Mouse (Mus musculus) ES-E14 (cell line): ENCODE data around the gene Poc1a. TPM values are rescaled to one million over a fixed set of nuclear protein-coding genes. Genes with fewer than 3 reads are reported as not detected.

Source experiments
- DNase-seq: peaks from one replicate; pipeline ENCODE4 v3.0.0-alpha.2; 2013; ENCODE audit warnings: low read depth, low spot score
- H3K27ac ChIP-seq: 2 replicates; pipeline ENCODE4 v1.5.1; 2012; ENCODE audit warnings: low read depth, mild to moderate bottlenecking, low read length, moderate library complexity, mixed read lengths; ENCODE audit not compliant: poor library complexity, insufficient read depth, severe bottlenecking
- H3K36me3 ChIP-seq: 2 replicates; pipeline ENCODE4 v1.6.1; 2012; ENCODE audit warnings: mild to moderate bottlenecking, low read length, moderate library complexity, mixed read lengths; ENCODE audit not compliant: control insufficient read depth, poor library complexity, insufficient read depth, severe bottlenecking
- H3K4me1 ChIP-seq, 2 experiments: fragments of 150-350 bp in 1 of 2; sonication (generic) in 1 of 2; 2 replicates each; pipeline ENCODE4 v1.6.1; 2012; ENCODE audit warnings: low read length in 2 of 2, mild to moderate bottlenecking in 1 of 2, mixed read lengths in 1 of 2; ENCODE audit not compliant: control insufficient read depth in 2 of 2, insufficient read depth in 2 of 2, poor library complexity in 1 of 2
- H3K4me3 ChIP-seq, 2 experiments: fragments of 150-350 bp in 1 of 2; sonication (generic) in 1 of 2; 2 replicates each; pipeline ENCODE4 v1.5.1; 2012; ENCODE audit warnings: low read length in 2 of 2, low read depth in 1 of 2, mild to moderate bottlenecking in 1 of 2, mixed read lengths in 1 of 2; ENCODE audit not compliant: insufficient read depth in 1 of 2, poor library complexity in 1 of 2, severe bottlenecking in 1 of 2
- H3K9ac ChIP-seq: 2 replicates; pipeline ENCODE4 v1.6.1; 2012; ENCODE audit warnings: low read depth, mild to moderate bottlenecking, low read length, mixed read lengths; ENCODE audit not compliant: poor library complexity, insufficient read depth, severe bottlenecking
- H3K9me3 ChIP-seq: fragments of 150-350 bp; sonication (generic); 2 replicates; pipeline ENCODE4 v1.6.1; 2012; ENCODE audit warnings: low read depth, mild to moderate bottlenecking, low read length; ENCODE audit not compliant: control insufficient read depth, insufficient read depth
- CHD2 ChIP-seq: IDR thresholded peaks from 2 replicates; pipeline ENCODE4 v1.6.1; 2014; ENCODE audit warnings: mild to moderate bottlenecking, low read depth, low read length, inconsistent platforms
- HCFC1 ChIP-seq: IDR thresholded peaks from 2 replicates; pipeline ENCODE4 v1.6.1; 2012; ENCODE audit warnings: low read length, inconsistent platforms, borderline replicate concordance; ENCODE audit not compliant: insufficient read depth
- MAFK ChIP-seq: IDR thresholded peaks from 2 replicates; pipeline ENCODE4 v1.6.1; 2014; ENCODE audit warnings: mild to moderate bottlenecking, low read depth, low read length, inconsistent platforms; ENCODE audit not compliant: insufficient read depth
- ZC3H11A ChIP-seq: IDR thresholded peaks from 2 replicates; pipeline ENCODE4 v1.6.1; 2012; ENCODE audit warnings: low read depth, mild to moderate bottlenecking, inconsistent platforms, low read length, borderline replicate concordance
- ZNF384 ChIP-seq: IDR thresholded peaks from 2 replicates; pipeline ENCODE4 v1.6.1; 2012; ENCODE audit warnings: low read depth, low read length, inconsistent platforms
- in situ Hi-C, 2 experiments: fragments of 600-800 bp; cut with MboI; formaldehyde crosslinking; loops; one replicate each; pipeline ENCODE4 v1.15.1; 2025; ENCODE audit warnings: low sequenced_read_pairs in 2 of 2, inconsistent platforms in 1 of 2; ENCODE audit not compliant: unreplicated experiment in 2 of 2
- total RNA-seq: library from RNA; depleted of rRNA; stranded (reverse); fragments of 300-350 nt; gene quantifications from 2 replicates; pipeline ENCODE4 v1.2.3, GENCODE M21; 2012; rRNA removed

Gene Poc1a
- 19.3 and 21.2 TPM in 2 replicates for total RNA-seq

- H3K27ac ChIP-seq: no peak within 1 kb of the TSS; the same call in 1 of the 2 replicates
- TF ChIP-seq ZC3H11A (no peak), MAFK (0 out of 2 replicates have a peak, but pooled peaks have one; percentile 14), HCFC1 (peak; percentile 92), CHD2 (no peak)
- no peaks in the 10 kb centered on the region for H3K9me3 ChIP-seq
- peak within 1 kb of the TSS; percentile 88 for H3K9ac ChIP-seq
- H3K4me1 ChIP-seq: peaks cover 2 to 3% of the 10 kb centered on the region in 2 experiments; a peak in 2 of 4 replicates
- in situ Hi-C loops: no loop called here
- peaks cover 7% of the 10 kb centered on the region; the same call in 1 of the 2 replicates for H3K36me3 ChIP-seq
- DNase-seq: peak; percentile 90
- peak within 1 kb of the TSS; percentile 79 to 96 for H3K4me3 ChIP-seq
These were observed at the start of gene Poc1a for GRCm38 (mm10) chr9:106280808-106281544. Gene Poc1a, plus strand, starts transcription at chr9:106281061.

- DNase-seq: no peak
These were observed 49.6 kb upstream of the Poc1a start for GRCm38 (mm10) chr9:106231220-106231619.

GRCm38 (mm10) chr9:106231816-106232215 is 49.0 kb upstream of the Poc1a start:
- Histone ChIP-seq H3K27ac (no peak overlapping the region; the same call in 1 of the 2 replicates), H3K9me3 (no peaks in the 10 kb centered on the region), H3K36me3 (peaks cover 8% of the 10 kb centered on the region; the same call in 1 of the 2 replicates), H3K9ac (no peak overlapping the region), H3K4me1 (peaks cover 0 to 9% of the 10 kb centered on the region in 2 experiments; a peak in 2 of 4 replicates), H3K4me3 (no peak overlapping the region)
- in situ Hi-C loops: no loop called here
- no peak for DNase-seq
- no peak for TF ChIP-seq HCFC1
- TF ChIP-seq ZNF384: no peak
- no peak for TF ChIP-seq CHD2
- no peak for TF ChIP-seq ZC3H11A
- TF ChIP-seq MAFK: no peak

More at GRCm38 (mm10) chr9:106231220-106231619, 49.6 kb upstream of the Poc1a start:
- no peak overlapping the region for H3K4me3 ChIP-seq
- in situ Hi-C loops: no loop called here
- no peak overlapping the region for H3K27ac ChIP-seq
- peaks cover 8% of the 10 kb centered on the region; the same call in 1 of the 2 replicates for H3K36me3 ChIP-seq
- peaks cover 0 to 11% of the 10 kb centered on the region in 2 experiments; a peak in 2 of 4 replicates for H3K4me1 ChIP-seq
- H3K9me3 ChIP-seq: no peaks in the 10 kb centered on the region
- TF ChIP-seq CHD2: no peak
- TF ChIP-seq ZC3H11A: no peak
- no peak for TF ChIP-seq ZNF384
- no peak for TF ChIP-seq HCFC1
- no peak for TF ChIP-seq MAFK
- no peak overlapping the region for H3K9ac ChIP-seq

GRCm38 (mm10) chr9:106232956-106233355 is 47.9 kb upstream of the Poc1a start:
- in situ Hi-C loops: no loop called here
- no peak overlapping the region for H3K27ac ChIP-seq
- TF ChIP-seq MAFK (no peak), ZC3H11A (no peak), ZNF384 (no peak), HCFC1 (no peak), CHD2 (no peak)
- H3K9me3 ChIP-seq: no peaks in the 10 kb centered on the region
- H3K36me3 ChIP-seq: peaks cover 10% of the 10 kb centered on the region; the same call in 1 of the 2 replicates
- peaks cover 0 to 9% of the 10 kb centered on the region in 2 experiments; a peak in 2 of 4 replicates for H3K4me1 ChIP-seq
- H3K4me3 ChIP-seq: no peak overlapping the region
- no peak for DNase-seq
- H3K9ac ChIP-seq: no peak overlapping the region
